Mouse (Mus musculus) mouse embryonic stem cell (cell line): ENCODE results near the gene Sprtn.

ENCODE experiments used
- in situ Hi-C, 2 experiments: fragments of 300-500 bp; cut with MboI; formaldehyde crosslinking; loops; 1 replicate in 1 of 2; 3 replicates in 1 of 2; pipeline ENCODE4 v1.14.3; 2019 to 2020; ENCODE audit warnings: low sequenced_read_pairs in 2 of 2, low pct_unique_long_range_greater_than_20kb in 1 of 2, mixed read lengths in 1 of 2; ENCODE audit not compliant: unreplicated experiment in 1 of 2

The Sprtn gene

GRCm38 (mm10) chr8:124930649-124931048 lies 33.0 kb downstream of the Sprtn start:
- in situ Hi-C loops, result no loop called here

DNA sequence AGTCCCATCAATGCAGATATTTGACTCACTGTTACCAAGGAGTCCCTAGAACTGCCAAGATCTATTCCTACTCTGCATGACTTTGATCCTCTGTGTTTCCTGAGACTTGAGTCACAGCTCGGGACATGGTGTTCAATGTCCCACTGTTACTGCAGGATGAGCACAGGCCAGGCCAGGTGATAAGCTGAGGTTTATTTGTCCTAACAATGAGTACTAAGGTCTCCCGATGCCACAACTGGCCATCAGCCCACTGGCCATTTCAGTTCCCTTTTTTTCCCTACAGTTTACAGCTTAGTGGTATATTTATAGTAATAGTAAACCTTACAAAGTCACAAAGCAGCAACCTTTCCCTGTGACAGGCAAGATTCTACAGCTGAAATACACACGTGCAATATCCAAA lies 34.7 kb downstream of the Sprtn start:
- in situ Hi-C loops, result no loop called here

DNA sequence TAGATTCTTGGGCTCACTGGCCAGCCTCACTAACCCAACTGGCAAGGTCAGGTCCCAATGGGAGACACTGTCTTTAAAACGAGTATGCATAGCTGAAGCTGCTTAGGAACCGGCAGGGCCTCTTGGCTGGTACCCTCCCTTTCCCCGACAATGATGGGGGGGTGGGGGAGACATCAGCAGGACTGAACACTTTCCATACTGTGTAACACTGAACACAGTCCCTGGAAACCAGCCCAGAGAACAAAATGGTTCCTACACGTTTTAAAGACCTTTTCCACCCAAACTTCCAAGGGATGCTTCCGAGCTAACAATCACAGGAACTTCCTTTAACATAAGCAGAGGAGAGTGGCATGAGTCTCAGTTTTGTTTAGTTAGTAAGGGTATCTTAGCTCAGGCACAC lies 37.4 kb downstream of the Sprtn start:
- in situ Hi-C loops, result no loop called here

- in situ Hi-C loops, result no loop called here
Measured at GRCm38 (mm10) chr8:124936699-124937098, 39.0 kb downstream of the Sprtn start.

DNA sequence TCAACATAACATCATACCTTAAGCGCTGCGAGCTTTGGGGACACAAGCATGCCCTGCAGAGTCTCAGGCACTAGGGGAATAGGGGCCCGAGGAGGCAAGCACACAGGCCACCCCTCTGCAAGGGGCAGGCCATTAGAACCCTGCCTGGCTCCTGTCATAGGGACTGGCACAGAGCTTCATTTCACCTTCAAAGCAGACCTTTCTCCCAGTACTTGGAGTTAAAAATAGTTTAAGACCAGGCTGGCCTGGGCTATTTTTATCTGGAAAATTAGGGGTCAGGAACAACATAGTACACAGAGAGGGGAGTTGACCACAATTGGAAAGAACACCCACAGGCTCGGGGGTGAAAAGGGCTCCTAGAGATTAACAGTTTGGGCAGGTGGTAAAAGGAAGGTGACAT lies 39.6 kb downstream of the Sprtn start:
- in situ Hi-C loops, result no loop called here

GRCm38 (mm10) chr8:124943801-124944200 lies 46.1 kb downstream of the Sprtn start:
- in situ Hi-C loops, result no loop called here

GRCm38 (mm10) chr8:124944406-124944805 lies 46.7 kb downstream of the Sprtn start:
- in situ Hi-C loops, result no loop called here

DNA sequence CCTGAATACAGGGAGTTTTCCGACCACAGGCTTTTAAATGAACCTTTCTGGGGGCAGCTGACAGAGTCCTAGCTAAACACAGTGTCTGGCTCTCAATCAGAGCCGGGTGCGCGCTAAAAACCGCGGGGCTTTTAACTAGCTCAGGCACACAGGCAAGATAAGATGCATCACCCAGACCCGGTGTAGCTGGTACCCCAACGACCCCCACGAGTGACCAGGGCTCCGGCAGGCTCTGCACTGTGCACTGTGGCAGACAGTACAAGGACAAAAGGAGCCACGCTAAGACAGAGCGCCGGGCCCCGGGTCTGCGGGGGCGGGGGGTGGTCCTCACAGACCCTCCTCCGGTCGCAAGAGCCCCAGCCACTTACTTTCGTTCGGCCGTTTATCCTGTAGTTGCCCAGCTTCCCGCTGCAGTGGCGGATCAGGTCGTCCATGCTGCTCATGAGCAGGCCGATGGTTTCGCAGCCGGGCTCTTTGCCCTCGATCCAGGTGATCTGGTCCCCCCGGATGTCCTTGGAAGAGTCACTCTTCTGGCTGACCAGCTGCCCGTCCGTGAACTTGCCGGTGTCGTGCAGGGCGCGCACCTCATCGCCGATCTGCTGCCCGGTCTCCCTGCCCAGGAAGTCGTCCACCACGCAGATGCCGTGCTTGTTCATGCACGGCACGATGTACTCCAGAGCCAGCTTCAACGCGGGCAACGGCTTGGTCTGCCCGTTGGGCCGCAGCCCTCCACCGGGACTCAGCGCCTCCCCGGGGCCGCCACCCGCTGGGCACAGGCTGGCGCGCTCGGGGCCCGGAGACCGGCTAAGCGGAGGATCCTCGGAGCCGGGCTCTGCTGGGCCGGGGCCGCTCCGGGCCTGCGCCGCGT lies 50.4 kb downstream of the Sprtn start:
- in situ Hi-C loops, result no loop called here

GRCm38 (mm10) chr8:124948733-124949111 lies 51.0 kb downstream of the Sprtn start:
- in situ Hi-C loops, result no loop called here

GRCm38 (mm10) chr8:124949209-124950068 lies 51.8 kb downstream of the Sprtn start, which contains the start of gene Egln1:
Gene Egln1, minus strand, starts transcription at chr8:124949324.
- in situ Hi-C loops, result no loop called here

GRCm38 (mm10) chr8:124950069-124950456 lies 52.4 kb downstream of the Sprtn start:
- in situ Hi-C loops, result no loop called here

GRCm38 (mm10) chr8:124950865-124951264 lies 53.2 kb downstream of the Sprtn start:
- in situ Hi-C loops, result no loop called here

GRCm38 (mm10) chr8:124953188-124953587 lies 55.5 kb downstream of the Sprtn start:
- in situ Hi-C loops, result no loop called here

DNA sequence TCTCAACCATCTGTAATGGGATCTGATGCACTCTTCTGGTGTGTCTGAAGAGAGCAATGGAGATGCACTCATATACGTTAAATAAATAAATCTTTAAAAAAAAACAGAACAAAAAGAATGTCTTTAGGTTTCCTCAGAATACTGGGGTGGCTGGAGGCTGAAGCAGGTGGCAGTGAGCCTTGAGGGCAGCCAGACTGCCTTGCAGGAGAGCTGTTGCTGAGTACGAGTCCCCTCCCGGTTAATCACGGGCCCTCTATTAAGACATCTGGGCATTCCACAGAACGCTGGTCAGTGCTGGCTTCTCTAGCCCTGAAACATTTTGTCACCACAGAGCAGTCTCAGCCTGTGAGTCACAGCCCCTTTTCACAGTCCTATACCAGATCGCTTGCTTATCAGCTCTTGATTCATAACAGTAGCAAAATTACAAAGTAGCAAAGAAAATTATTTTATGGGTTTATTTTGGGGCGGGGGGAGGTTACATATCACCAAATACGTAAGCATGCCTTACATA lies 56.9 kb downstream of the Sprtn start:
- in situ Hi-C loops, result no loop called here
